Mouse (Mus musculus) naive thymus-derived CD4-positive, alpha-beta T cell, adult 5 months (primary cell): ENCODE data around the gene Fbxl13. TPM values are rescaled to one million over a fixed set of nuclear protein-coding genes. Genes with fewer than 3 reads are reported as not detected.

Experiments
- polyA plus RNA-seq: library from polyadenylated mRNA; unstranded; fragments of 100-300 nt; shearing (Covaris generic); gene quantifications from one replicate; pipeline ENCODE4 v1.2.1, GENCODE M21; 2017

The Fbxl13 gene
- not detected for polyA plus RNA-seq

GRCm38 (mm10) chr5:21645439-21646132, at the start of gene Fbxl13, which contains the start of gene Armc10:
Fbxl13 (minus strand) TSS chr5:21645634.
Armc10 (plus strand) TSS chr5:21645813.

GRCm38 (mm10) chr5:21543409-21544201, 101.8 kb downstream of the Fbxl13 start, which contains the start of gene Lrrc17:
Lrrc17 (plus strand) TSS chr5:21543559.

Other genes with a start within 250 kb of the Fbxl13 start
- 0.19 TPM for gene Ccdc146, start 221.0 kb downstream of the Fbxl13 start, polyA plus RNA-seq
- gene Fam185a, start 220.7 kb downstream of the Fbxl13 start, polyA plus RNA-seq = 3.1 TPM
- gene Lrrc17, start 102.1 kb downstream of the Fbxl13 start, polyA plus RNA-seq = not detected
- gene Armc10, start 179 bp upstream of the Fbxl13 start, polyA plus RNA-seq = 23.9 TPM
- 1.4 TPM for gene Napepld, start 55.8 kb upstream of the Fbxl13 start, polyA plus RNA-seq
- gene Pmpcb, start 91.5 kb upstream of the Fbxl13 start, polyA plus RNA-seq = 39.7 TPM
- 70.6 TPM for gene Dnajc2, start 139.6 kb upstream of the Fbxl13 start, polyA plus RNA-seq
- gene Psmc2, start 139.6 kb upstream of the Fbxl13 start, polyA plus RNA-seq = 91.2 TPM
- gene Slc26a5, start 220.0 kb upstream of the Fbxl13 start, polyA plus RNA-seq = not detected